Mouse (Mus musculus) MEL (cell line): ENCODE measurements around the gene Zfp462.

Experiments used
- CTCF ChIP-seq, 3 experiments: IDR thresholded peaks in 2 of 3; conservative IDR thresholded peaks in 1 of 3; 2 replicates each; pipeline ENCODE4 v1.5.1; 2011 to 2012; ENCODE audit warnings: low read length in 3 of 3, low read depth in 2 of 3, mild to moderate bottlenecking in 2 of 3, improper control_type of control experiment in 1 of 3, inconsistent platforms in 1 of 3, mixed read lengths in 1 of 3, moderate library complexity in 1 of 3; ENCODE audit not compliant: control insufficient read depth in 1 of 3, insufficient read depth in 1 of 3, poor library complexity in 1 of 3, severe bottlenecking in 1 of 3
- TCF12 ChIP-seq: IDR thresholded peaks from 2 replicates; pipeline ENCODE4 v1.6.1; 2014; ENCODE audit warnings: low read depth, mild to moderate bottlenecking, inconsistent platforms, low read length, improper control_type of control experiment, moderate library complexity

- TF ChIP-seq CTCF (IDR thresholded peaks at IDR 0.05 in 2 of 3, conservative IDR thresholded peaks at IDR 0.05 in 1 of 3; ENCODE audit: control insufficient read depth in 1 of 3, insufficient read depth in 1 of 3, low read depth in 2 of 3, low read length in 3 of 3, poor library complexity in 1 of 3, severe bottlenecking in 1 of 3): no peak
- no peak for TF ChIP-seq TCF12
Observed at GRCm38 (mm10) chr4:54953657-54954395, 9.0 kb downstream of the Zfp462 start.
